Mouse (Mus musculus) liver, postnatal 0 days (tissue): Measurements from ENCODE around the gene Scn2b.

Experiments
- CTCF ChIP-seq: sonication (generic); IDR thresholded peaks from 2 replicates; pipeline ENCODE4 v1.5.1; 2016; ENCODE audit warnings: antibody characterized with exemption, low read depth
- EP300 ChIP-seq: IDR thresholded peaks from 2 replicates; pipeline ENCODE4 v1.6.1; 2016; ENCODE audit warnings: antibody characterized with exemption, low read depth, mild to moderate bottlenecking

DNA sequence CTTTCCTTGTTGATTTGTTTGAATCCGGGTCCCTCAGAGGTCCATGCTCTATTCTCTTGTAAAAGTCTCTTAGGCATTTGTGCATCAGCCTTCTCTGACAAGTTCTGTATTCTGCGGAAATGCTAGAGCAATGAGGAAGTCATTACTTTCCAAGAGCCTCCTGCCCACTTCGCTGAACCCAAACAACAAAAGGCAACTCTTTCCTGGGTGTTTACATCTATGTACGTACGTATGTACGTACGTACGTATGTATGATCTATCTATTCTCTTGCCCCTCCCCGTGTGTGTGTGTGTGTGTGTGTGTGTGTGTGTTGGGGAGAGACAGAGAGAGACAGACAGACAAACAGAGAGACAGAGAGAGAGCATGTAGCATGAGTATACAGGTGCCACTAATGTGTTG lies 763 bp upstream of the Scn2b start:
- TF ChIP-seq CTCF (no peak), EP300 (no peak)
